Mouse (Mus musculus): ENCODE data around the gene Zfp11. TPM values are rescaled to one million over a fixed set of nuclear protein-coding genes. Genes with fewer than 3 reads are reported as not detected.
"Not testable (repeated sequence)": the region's sequence is repeated elsewhere in the genome, so short reads cannot be mapped to it uniquely, and the experiment has no call there.

Zfp11 gene
- 3.3 and 4.3 TPM in 2 replicates for total RNA-seq (2017)

DNA sequence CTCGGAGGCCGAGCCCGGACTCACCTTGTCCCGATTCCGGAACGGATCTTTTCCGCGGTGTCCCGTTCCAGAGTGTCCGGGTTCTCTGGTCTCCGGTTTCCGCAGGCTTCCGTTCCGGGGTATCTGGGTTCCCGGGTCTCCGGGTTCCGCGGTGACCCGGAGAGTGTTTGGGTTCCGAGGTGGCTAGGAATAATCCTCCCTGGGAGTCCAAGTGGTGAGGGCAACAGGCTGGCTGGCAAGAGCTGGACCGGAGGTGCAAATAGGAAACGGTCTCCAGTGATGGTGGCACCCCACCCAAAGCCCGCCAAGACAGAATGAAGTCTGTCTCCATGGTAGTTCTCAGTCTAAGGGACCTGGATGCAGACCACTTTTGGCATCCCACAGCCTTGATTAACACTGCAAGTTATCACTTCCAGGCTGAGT lies at the start of gene Zfp11:
Gene Zfp11 (minus strand): TSS at position 64 of the 423 bp plus-strand sequence.
- ATAC-seq (replicated peaks; ENCODE audit: low read depth, poor library complexity, severe bottlenecking), result peak; percentile 91

DNA sequence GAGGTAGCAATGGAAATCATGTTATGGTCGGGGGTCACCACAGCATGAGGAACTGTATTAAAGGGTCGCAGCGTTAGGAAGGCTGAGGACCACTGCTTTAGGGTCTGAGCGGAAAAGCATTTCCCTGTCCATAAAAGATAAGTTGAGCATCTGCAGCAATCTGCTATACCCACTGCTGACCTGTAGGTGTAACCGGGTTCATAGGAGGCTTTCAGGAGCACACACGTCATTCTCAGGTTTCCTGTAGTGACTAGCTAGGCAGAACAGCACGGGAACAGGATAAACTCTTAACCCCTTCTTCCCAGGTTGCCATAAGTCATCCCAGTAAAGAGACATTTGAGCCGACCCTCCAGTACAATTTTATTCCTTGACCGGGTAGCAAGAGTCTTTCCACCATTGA lies 47.1 kb upstream of the Zfp11 start:
- ATAC-seq (replicated peaks; ENCODE audit: low read depth, poor library complexity, severe bottlenecking), result no peak

DNA sequence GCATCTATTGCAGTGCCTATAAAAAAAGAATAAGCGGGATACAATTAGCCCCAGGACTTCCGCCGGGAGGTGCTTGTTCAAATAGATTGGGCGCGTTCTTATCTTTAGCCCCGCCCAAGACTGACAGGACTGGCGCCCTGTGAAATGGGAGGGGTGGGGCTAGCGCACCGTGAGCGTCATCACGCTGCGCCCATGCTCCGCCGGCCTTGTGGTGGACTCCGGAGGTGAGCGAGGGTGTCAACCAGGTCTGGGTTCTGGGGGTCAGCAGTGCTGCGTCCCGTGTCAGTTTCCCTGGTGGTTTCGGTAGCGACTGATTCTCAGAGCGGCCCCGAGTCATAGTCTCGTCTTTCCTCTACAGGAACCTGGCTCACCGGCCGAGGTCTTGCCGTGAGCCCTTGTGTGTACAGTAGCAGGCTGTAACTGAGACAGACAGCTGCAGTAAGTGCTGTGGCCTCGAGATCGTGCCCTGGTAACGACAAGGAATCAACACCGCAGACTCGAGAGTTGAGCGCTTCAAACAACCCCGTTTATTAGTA lies 45.5 kb upstream of the Zfp11 start, which contains the start of gene Mrps17:
Gene Mrps17 (plus strand): TSS at position 172 of the 536 bp plus-strand sequence.
- peak; percentile 99 for ATAC-seq (replicated peaks; ENCODE audit: low read depth, poor library complexity, severe bottlenecking)

DNA sequence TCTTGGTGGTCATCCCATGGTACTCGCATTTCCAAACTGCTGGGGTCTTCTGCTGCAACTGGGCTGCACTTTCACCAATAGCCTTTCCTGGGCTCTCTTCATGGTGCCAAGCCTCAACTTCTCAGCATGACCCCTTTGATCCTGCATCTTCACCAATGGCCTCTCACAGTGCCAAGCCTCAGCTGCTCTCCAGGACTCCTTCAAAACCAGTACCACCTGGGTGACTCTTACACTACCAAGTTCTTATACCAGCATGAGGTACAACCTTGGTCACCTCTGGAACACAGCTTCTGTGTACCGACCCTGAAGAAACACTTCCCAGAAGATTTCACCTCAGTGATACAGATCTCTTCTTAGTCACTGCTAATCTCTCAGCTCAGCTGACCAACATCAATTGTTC lies 38.5 kb upstream of the Zfp11 start, which contains the start of gene Sept14:
Gene Sept14 (minus strand): TSS at position 101 of the 400 bp plus-strand sequence.
- no peak for ATAC-seq (replicated peaks; ENCODE audit: low read depth, poor library complexity, severe bottlenecking)

DNA sequence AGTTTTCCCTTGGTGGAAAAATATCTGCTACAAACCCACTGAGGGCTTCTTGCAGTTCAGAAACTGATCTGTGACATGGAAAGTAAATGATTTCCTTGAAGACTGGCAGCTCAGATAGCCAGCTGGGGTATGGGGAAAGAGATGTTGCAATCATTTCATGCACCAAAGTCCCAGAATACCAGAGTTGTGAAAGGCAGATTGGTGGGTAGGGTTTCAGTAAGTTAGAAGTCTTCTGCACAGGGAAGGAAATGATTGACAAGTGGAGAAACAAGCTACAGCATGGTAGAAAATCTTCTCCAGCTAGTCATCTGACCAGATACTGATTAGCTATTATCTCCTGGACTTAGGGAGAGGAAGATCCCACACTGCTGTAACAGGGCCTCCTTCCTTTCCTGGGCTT lies 33.5 kb upstream of the Zfp11 start:
- peak; percentile 93 for ATAC-seq (replicated peaks; ENCODE audit: low read depth, poor library complexity, severe bottlenecking)

DNA sequence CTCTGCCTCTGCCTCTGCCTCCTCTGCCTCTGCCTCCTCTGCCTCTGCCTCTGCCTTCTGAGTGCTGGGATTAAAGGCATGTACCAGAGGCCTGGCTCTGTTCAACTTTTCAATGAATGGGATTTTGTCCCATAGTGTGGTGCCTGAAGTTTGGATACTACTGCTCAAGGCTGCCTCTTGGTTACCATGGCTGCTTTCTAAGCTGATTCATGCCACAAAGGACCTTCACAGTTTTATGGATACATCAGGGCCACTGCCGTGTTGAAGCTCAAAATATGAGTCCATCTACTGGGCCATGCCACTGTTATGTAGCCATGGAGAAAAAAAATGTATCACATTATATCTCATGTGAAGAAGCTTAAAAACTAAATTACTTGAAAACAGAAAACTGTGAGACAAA lies 31.8 kb upstream of the Zfp11 start:
- no peak for ATAC-seq (replicated peaks; ENCODE audit: low read depth, poor library complexity, severe bottlenecking)

DNA sequence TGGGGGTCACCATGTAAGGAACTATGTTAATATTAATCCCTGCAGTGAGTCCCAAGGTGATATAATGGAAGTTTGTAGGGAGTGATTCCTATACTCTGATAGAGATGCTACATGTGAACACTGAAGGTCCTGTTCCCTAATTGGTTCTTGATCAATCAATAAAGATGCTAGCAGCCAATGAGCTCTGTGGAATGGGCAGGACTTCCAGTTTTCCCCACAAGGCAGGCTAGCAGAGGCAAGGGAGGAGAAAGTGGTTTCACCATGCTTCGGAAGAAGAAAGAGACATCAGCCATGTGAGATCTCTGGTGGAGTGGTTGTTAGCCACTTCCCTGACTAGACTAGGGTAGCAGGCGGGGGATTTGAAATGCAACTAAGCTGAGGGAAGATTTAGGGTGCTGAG lies 30.6 kb upstream of the Zfp11 start:
- ATAC-seq (replicated peaks; ENCODE audit: low read depth, poor library complexity, severe bottlenecking), result no peak

DNA sequence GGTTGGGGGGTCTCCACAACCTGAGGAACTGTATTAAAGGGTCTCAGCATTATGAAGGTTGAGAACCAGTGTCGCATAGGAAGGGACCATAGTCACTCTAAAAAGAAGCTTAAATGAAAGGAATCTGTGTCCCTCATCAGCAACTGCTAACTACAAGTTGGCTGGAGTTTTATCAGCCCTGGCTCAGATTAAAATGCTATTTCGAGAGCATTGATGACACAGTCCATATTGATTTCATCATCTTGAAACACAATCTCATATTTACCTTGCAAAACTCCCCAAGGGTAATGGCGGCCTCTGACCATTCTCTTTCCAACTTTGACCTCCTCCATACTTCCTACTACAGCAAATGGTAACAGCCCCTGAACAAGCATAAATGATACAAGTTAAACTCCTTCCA lies 20.6 kb upstream of the Zfp11 start:
- no peak for ATAC-seq (replicated peaks; ENCODE audit: low read depth, poor library complexity, severe bottlenecking)

DNA sequence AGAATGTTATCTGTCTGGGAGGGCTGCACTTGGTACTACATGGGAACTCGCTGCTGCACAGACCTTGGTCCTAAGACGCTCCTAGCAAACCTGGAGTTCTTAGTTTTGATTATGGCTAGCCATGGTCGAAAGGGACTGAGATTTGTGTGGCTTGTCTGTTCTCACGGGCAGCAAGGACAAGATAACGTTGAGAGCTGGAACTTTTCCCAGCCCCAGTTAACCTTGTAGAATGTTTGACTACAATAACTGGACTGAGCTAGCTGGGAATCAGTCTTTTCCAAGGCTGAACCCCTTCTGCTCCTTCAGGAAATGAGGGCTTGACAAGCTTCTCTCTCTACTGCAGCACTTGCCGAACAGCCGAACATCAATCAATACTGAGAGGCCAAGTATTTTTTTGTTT lies 17.7 kb upstream of the Zfp11 start:
- no peak for ATAC-seq (replicated peaks; ENCODE audit: low read depth, poor library complexity, severe bottlenecking)

DNA sequence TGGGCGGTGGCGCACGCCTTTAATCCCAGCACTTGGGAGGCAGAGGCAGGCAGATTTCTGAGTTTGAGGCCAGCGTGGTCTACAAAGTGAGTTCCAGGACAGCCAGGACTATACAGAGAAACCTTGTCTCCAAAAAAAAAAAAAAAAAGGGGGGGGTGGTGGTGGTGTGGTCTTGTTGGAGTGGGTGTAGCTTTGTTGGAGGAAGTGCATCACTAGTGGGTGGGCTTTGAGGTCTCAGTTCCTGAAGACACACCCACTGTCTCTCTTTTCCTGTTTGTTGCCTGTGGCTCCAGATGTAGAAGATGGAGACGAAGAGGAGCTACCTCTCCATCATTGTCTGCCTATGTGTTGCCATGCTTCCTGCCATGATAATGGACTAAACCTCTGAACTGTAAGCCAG lies 15.2 kb upstream of the Zfp11 start:
- not testable (repeated sequence) for ATAC-seq (replicated peaks; ENCODE audit: low read depth, poor library complexity, severe bottlenecking)

DNA sequence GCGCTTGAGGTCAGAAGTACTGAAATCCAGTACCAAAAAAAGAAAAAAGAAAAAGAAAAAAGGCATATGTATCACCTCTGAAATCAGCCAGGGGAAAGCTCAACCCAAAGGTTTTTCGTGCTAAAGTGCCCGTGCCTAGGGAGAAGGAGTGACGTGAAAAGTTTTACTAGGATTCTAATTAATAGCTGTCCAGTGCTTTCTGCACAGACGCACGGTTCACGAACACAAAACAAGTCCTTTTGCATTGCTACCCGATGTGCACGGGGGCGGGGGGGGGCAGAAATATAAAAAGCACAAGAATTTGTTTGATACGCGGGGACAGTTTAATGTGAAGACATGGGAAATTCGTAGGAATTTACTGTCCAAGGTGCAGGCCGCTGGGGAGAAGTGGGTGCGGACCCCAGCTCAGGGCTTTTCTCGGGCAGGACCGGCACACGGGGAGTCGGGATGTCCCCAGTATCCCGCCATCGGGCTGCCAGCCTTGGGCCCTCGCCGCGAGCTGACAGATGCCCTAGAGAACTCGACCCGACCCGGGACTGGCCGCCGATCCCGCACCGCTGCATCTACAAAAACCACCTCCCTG lies 355 bp downstream of the Zfp11 start:
- ATAC-seq (replicated peaks; ENCODE audit: low read depth, poor library complexity, severe bottlenecking), result 0 out of 2 replicates have a peak, but pooled peaks have one; percentile 9

DNA sequence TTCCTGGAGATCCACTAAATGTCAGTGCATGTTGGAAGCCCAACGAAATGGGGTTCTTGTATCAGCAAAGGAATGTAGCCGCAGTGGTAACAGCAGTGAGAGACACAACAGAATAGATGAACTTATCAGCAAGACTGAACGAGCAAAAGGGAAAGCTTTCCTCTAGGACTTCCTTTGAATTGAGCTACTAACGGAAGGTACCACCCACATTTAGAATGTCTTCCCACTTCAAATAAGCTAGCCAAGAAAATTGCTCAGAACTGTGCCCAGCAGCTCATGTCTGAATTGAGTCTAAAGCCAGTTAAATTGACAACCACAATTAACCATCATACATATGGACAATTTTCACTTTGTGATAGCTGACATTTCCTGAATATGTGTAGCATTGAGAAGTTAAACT lies 2.0 kb downstream of the Zfp11 start:
- ATAC-seq (replicated peaks; ENCODE audit: low read depth, poor library complexity, severe bottlenecking), result no peak

DNA sequence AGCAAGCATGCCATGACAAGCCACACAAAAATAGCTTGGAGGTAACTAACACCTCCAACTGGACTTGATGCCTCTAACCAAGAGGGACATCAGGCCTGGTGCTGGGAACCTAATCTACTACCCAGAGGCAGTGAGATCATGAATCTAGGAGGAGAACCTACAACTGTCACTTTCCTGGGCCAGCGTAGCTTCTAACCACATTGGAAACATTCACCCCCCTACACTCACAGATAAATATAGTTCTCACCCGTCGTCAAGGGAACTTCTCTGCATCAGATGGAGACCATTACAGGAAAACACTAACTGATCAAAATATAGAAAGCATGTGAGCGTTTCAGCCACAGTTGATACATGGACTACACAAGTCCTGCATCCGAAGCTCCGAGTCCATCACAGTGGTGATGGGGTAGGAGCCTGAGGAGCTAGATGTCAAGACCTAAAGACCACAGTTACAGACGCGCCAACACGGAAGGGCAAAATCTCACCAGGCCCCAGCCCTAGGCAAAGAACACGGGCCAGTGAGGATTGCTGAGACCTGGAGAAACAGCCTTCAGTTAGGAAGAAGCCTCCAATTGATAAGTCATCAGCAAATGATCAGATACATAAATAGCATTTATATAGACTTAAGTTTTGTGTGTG lies 3.5 kb downstream of the Zfp11 start:
- ATAC-seq (replicated peaks; ENCODE audit: low read depth, poor library complexity, severe bottlenecking), result no peak

DNA sequence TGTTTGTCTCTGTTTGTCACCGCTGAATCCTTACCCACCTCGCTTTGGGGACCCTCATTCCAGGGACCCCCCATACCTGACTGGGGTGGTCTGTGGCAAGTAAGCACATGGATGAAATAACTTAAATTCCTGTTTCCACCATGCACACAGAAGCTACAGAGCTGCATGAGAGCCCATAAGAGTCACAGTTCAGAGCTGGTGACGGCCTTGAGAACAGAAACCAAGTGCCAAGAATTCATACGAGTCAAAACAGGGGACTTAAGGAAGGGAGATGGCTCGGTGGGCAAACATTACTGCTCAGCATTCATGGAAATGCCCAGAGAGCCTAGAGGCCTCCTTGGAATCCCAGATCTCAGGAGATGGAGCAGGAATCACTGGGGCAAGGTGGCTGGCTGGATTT lies 5.8 kb downstream of the Zfp11 start:
- no peak for ATAC-seq (replicated peaks; ENCODE audit: low read depth, poor library complexity, severe bottlenecking)

DNA sequence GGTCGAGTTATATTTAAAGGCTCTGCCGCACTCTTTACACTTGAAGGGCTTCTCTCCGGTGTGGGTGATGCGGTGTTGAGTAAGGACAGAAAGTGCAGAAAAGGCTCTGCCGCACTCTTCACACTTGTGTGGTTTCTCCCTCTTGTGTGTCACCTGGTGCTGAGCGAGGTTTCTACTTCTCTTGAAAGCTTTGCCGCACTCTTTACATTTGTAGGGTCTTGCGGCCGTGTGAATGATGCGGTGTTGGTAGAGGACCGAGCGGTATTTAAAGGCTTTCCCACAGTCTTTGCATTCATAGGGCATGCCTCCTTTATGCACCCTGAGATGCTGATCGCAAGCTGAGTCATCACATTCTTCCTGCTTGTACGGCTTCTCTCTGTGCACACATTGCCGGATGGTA lies 12.0 kb downstream of the Zfp11 start:
- ATAC-seq (replicated peaks; ENCODE audit: low read depth, poor library complexity, severe bottlenecking), result no peak

DNA sequence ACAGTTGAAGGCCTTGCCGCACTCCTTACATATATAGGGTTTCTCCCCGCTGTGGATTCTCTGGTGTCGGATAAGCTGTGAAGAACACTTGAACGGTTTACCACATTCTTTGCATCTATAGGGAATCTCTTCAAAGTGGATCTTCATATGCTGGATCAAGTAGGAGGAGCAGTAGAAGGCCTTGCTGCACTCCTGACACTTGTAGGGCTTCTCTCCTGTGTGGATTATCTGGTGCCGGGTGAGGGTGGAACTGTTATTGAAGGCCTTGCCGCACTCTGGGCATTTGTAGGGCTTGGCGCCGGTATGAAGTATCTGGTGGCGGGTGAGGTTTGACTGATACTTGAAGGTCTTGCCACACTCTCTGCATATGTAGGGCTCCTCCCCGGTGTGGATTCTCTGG lies 12.9 kb downstream of the Zfp11 start:
- no peak for ATAC-seq (replicated peaks; ENCODE audit: low read depth, poor library complexity, severe bottlenecking)

DNA sequence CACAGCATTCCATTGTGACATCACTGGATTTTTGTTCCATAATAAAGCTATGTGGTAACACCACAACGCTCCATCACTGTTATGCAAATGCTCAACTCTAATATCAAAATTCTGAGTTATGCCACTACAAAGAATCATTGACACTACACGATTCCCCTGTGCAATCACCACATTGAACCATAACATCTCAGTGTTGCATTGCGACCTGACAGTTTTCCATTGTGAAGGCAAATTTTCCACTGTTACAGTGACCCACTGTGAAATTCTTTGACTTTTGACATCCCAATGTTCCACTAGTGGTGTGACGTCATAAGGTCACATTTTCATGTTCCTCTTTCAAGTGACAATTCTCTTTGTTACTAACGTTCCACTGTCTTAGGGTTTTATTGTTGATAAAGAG lies 19.0 kb downstream of the Zfp11 start:
- ATAC-seq (replicated peaks; ENCODE audit: low read depth, poor library complexity, severe bottlenecking), result no peak

DNA sequence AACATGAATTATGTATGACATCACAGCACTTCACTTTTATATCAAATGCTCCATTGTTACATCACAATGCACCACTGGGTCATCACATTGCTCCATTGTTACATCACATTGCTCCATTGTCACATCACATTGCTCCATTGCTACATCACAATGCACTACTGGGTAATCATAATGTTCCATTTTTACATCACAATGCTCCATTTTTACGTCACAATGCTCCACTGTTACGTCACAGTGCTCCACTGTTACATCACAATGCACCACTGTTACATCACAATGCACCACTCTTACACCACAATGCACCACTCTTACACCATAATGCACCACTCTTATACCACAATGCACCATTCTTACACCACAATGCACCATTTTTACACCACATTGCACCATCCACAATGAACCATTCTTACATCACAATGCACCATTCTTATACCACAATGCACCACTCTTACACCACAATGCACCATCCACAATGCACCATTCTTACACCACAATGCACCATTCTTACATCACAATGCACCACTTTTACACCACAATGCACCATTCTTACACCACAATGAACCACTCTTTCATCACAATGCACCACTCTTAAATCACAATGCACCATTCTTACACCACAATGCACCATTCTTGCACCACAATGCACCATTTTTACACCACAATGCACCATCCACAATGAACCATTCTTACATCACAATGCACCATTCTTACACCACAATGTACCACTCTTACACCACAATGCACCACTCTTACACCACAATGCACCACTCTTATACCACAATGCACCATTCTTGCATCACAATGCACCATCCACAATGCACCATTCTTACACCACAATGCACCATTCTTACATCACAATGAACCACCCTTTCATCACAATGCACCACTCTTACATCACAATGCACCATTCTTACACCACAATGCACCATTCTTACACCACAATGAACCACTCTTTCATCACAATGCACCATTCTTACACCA lies 37.3 kb downstream of the Zfp11 start:
- not testable (repeated sequence) for ATAC-seq (replicated peaks; ENCODE audit: low read depth, poor library complexity, severe bottlenecking)

DNA sequence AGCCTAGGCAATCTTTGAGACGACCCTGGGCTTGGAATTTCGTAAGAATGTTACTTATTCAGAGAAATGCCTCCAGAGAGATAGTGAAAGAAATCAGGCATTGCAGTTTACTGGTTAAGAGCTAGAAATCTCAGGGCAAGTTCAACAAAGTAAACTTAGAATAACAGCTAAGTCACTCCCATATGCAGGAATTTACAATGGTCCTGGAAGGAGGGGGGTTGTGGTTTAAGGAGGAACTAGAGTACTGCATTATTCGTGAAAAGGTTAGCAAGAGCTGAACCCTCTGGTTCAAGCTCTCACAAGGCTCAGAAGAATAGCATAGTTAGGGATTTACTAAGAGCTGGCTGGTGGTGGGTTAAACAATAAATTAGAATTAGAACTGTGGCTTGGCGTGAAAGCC lies 43.3 kb downstream of the Zfp11 start:
- not testable (repeated sequence) for ATAC-seq (replicated peaks; ENCODE audit: low read depth, poor library complexity, severe bottlenecking)

DNA sequence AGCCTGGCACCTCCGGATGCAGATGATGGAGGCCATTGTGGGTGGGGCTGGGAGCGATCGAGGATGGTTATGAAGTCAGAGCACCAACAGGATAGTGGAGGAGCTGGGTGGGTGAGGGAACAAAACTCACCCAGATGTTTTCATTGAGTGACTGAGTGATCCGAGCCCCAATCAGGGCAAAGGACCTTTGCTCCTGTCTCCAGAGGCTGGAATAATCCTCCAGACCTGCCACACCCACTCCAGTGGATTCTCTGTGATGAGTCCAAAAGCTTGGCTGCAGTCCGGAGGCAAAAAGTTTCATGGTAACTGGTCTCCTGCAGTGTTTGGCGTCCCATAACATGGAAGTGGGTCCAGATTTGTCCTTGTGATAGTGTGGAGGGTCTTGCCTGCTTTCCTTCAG lies 43.8 kb downstream of the Zfp11 start:
- ATAC-seq (replicated peaks; ENCODE audit: low read depth, poor library complexity, severe bottlenecking), result no peak

DNA sequence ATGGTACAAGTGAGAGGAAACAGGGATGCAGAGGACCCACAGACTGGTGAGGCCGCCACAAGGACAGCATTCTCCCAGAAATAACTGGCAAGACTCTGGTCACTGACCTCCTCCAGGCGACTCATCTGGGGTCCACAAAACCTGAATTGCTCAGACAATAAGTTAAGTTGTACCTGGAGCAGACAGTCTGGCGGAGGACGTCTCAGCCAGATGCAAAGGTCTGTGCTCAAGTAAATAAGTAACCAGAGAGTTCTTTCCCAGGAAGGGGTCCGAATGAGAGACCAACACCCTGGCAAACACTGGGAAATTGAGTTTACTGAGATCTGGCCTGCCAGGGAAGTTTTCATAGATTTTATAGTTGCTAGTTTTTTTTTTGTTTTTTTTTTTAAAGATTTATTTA lies 48.5 kb downstream of the Zfp11 start:
- no peak for ATAC-seq (replicated peaks; ENCODE audit: low read depth, poor library complexity, severe bottlenecking)
